ENCODE assay signal across 16 mouse cellular contexts in genomic region chr6:48051666-48052065, GRCm38 (mm10).
"Had no signal": no experiment of that assay in that cellular context is flagged by ENCODE, and none has a peak within 500 bp of the region (broad histone marks: within the 10 kb centered on the region; RNA-seq: fewer than 3 reads in every experiment).

No protein-coding gene starts in this region.

- DNase-seq: retina, postnatal 1 day; right cerebral cortex, adult 18-20 months; right cerebral cortex, postnatal 14 days; right cerebral cortex, postnatal 25 days; right cerebral cortex, postnatal 4 days; spleen, adult 18-20 months; thymus, adult 18-20 months; thymus, adult 2 months; thymus, postnatal 14 days; thymus, postnatal 25 days; thymus, postnatal 36 days; thymus, postnatal 4 days had no signal

- H3K9ac ChIP-seq: neural tube, embryonic 13.5 days; neural tube, embryonic 15.5 days; stomach, embryonic 15.5 days had no signal

- H3K4me3 ChIP-seq: neural tube, embryonic 13.5 days; neural tube, embryonic 15.5 days; stomach, embryonic 15.5 days had no signal

- H3K36me3 ChIP-seq: neural tube, embryonic 13.5 days; neural tube, embryonic 15.5 days; stomach, embryonic 15.5 days had no signal

- H3K9me3 ChIP-seq: neural tube, embryonic 13.5 days; neural tube, embryonic 15.5 days; stomach, embryonic 15.5 days had no signal

- H3K27me3 ChIP-seq: neural tube, embryonic 13.5 days; neural tube, embryonic 15.5 days; stomach, embryonic 15.5 days had no signal

- H3K4me2 ChIP-seq: neural tube, embryonic 13.5 days; neural tube, embryonic 15.5 days; stomach, embryonic 15.5 days had no signal

- H3K27ac ChIP-seq: neural tube, embryonic 13.5 days; neural tube, embryonic 15.5 days; stomach, embryonic 15.5 days; stomach, postnatal 0 days had no signal
